Mouse (Mus musculus) spleen, adult 2 months (tissue): ENCODE results near the gene Olfr747.

ENCODE experiments used
- CTCF ChIP-seq: fragments of 200-500 bp; IDR thresholded peaks from 2 replicates; pipeline ENCODE4 v1.5.1; 2011; ENCODE audit warnings: mild to moderate bottlenecking, inconsistent platforms; ENCODE audit not compliant: insufficient read depth, insufficient read length, insufficient replicate concordance; ENCODE audit errors: extremely low read depth
- POLR2A ChIP-seq: fragments of 200-500 bp; IDR thresholded peaks from 2 replicates; pipeline ENCODE4 v1.6.1; 2011; ENCODE audit warnings: low read depth, low read length, inconsistent platforms

GRCm38 (mm10) chr14:50741584-50741983 lies 48.6 kb upstream of the Olfr747 start:
- TF ChIP-seq CTCF (no peak), POLR2A (no peak)
